Mouse (Mus musculus) forebrain, embryonic 12.5 days (tissue): Measurements from ENCODE around the gene Camk2g. TPM values are rescaled to one million over a fixed set of nuclear protein-coding genes. Genes with fewer than 3 reads are reported as not detected.

ENCODE experiments used
- ATAC-seq: fragments of 200-750 bp; cut with Nextera tagmentation; 2 replicates; pipeline ENCODE4 v1.8.0; 2017; ENCODE audit warnings: moderate TSS enrichment; ENCODE audit not compliant: low FRiP score
- H3K27ac ChIP-seq: fragments of 300-500 bp; sonication (generic); 2 replicates; pipeline ENCODE4 v1.5.1; 2016; ENCODE audit warnings: mild to moderate bottlenecking
- H3K27me3 ChIP-seq: fragments of 300-500 bp; sonication (generic); 2 replicates; pipeline ENCODE4 v1.6.1; 2016; ENCODE audit warnings: mild to moderate bottlenecking
- H3K36me3 ChIP-seq: fragments of 300-500 bp; sonication (generic); replicated peaks from 2 replicates; pipeline ENCODE4 v1.6.1; 2016; ENCODE audit warnings: mild to moderate bottlenecking
- H3K4me1 ChIP-seq: fragments of 300-500 bp; sonication (generic); 2 replicates; pipeline ENCODE4 v1.6.1; 2016
- H3K4me2 ChIP-seq: fragments of 300-500 bp; sonication (generic); 2 replicates; pipeline ENCODE4 v1.6.1; 2016; ENCODE audit warnings: mild to moderate bottlenecking, moderate library complexity
- H3K4me3 ChIP-seq: fragments of 300-500 bp; sonication (generic); replicated peaks from 2 replicates; pipeline ENCODE4 v1.5.1; 2016; ENCODE audit warnings: mild to moderate bottlenecking
- H3K9ac ChIP-seq: fragments of 300-500 bp; sonication (generic); 2 replicates; pipeline ENCODE4 v1.6.1; 2016; ENCODE audit warnings: mild to moderate bottlenecking
- H3K9me3 ChIP-seq: fragments of 300-500 bp; sonication (generic); 2 replicates; pipeline ENCODE4 v1.6.1; 2016
- WGBS: fragments of 180-500 bp; shearing (Covaris S2); methylation state at CpG from one replicate; pipeline ENCODE4 v1.1.7; 2016; 5-methylcytosine and 5-hydroxymethylcytosine counted together
- polyA plus RNA-seq: library from polyadenylated mRNA; unstranded; fragments of >200 nt; fragmentation: Nextera tagmentation; extraction: Ambion mirVana; gene quantifications from 2 replicates; pipeline ENCODE4 v1.2.1, GENCODE M21; 2016

The Camk2g gene
- polyA plus RNA-seq, result 54.1 and 60.4 TPM in 2 replicates

- Histone ChIP-seq H3K4me1 (peaks cover 45% of the 10 kb centered on the region), H3K27ac (peak within 1 kb of the TSS; percentile 84), H3K36me3 (peaks cover 27% of the 10 kb centered on the region), H3K27me3 (0 out of 2 replicates have a peak, but pooled peaks cover 6% of the 10 kb centered on the region), H3K9ac (peak within 1 kb of the TSS; percentile 90), H3K4me2 (peak within 1 kb of the TSS; percentile 78), H3K4me3 (peak within 1 kb of the TSS; percentile 92), H3K9me3 (no peaks in the 10 kb centered on the region)
- under 1% methylated on average over 39 of the region's 76 CpGs for WGBS
- peak; percentile 88 for ATAC-seq
Measured at GRCm38 (mm10) chr14:20793758-20794531, at the start of gene Camk2g. Camk2g (minus strand) TSS chr14:20794088.

GRCm38 (mm10) chr14:20842629-20843028, 48.7 kb upstream of the Camk2g start:
- ATAC-seq, result no peak
- H3K4me2 ChIP-seq, result no peak overlapping the region
- H3K4me1 ChIP-seq, result no peaks in the 10 kb centered on the region
- 80% methylated on average over 3 of the region's 3 CpGs for WGBS
- H3K4me3 ChIP-seq, result no peak overlapping the region
- no peaks in the 10 kb centered on the region for H3K9me3 ChIP-seq
- no peak overlapping the region for H3K27ac ChIP-seq
- no peaks in the 10 kb centered on the region for H3K36me3 ChIP-seq
- no peak overlapping the region for H3K9ac ChIP-seq
- H3K27me3 ChIP-seq, result peaks cover 14% of the 10 kb centered on the region

GRCm38 (mm10) chr14:20841526-20841925, 47.6 kb upstream of the Camk2g start:
- Histone ChIP-seq H3K27me3 (peaks cover 25% of the 10 kb centered on the region), H3K9ac (no peak overlapping the region), H3K9me3 (no peaks in the 10 kb centered on the region), H3K27ac (no peak overlapping the region), H3K36me3 (no peaks in the 10 kb centered on the region), H3K4me3 (no peak overlapping the region), H3K4me2 (no peak overlapping the region), H3K4me1 (peaks cover 7% of the 10 kb centered on the region; the same call in 1 of the 2 replicates)
- no peak for ATAC-seq
- WGBS, result 85% methylated on average over 2 of the region's 2 CpGs

GRCm38 (mm10) chr14:20837681-20838080, 43.8 kb upstream of the Camk2g start:
- ATAC-seq, result no peak
- no peak overlapping the region for H3K4me3 ChIP-seq
- peaks cover 29% of the 10 kb centered on the region for H3K27me3 ChIP-seq
- H3K27ac ChIP-seq, result no peak overlapping the region
- H3K9me3 ChIP-seq, result no peaks in the 10 kb centered on the region
- H3K4me2 ChIP-seq, result no peak overlapping the region
- peaks cover 7% of the 10 kb centered on the region; the same call in 1 of the 2 replicates for H3K4me1 ChIP-seq
- 73% methylated on average over 7 of the region's 7 CpGs for WGBS
- no peak overlapping the region for H3K9ac ChIP-seq
- no peaks in the 10 kb centered on the region for H3K36me3 ChIP-seq

GRCm38 (mm10) chr14:20836905-20837376, 43.1 kb upstream of the Camk2g start:
- no peaks in the 10 kb centered on the region for H3K36me3 ChIP-seq
- peak overlapping the region; percentile 33; the same call in 1 of the 2 replicates for H3K27ac ChIP-seq
- ATAC-seq, result no peak
- WGBS, result 8% methylated on average over 10 of the region's 10 CpGs
- H3K9ac ChIP-seq, result peak overlapping the region; percentile 73
- peaks cover 7% of the 10 kb centered on the region; the same call in 1 of the 2 replicates for H3K4me1 ChIP-seq
- no peaks in the 10 kb centered on the region for H3K9me3 ChIP-seq
- peaks cover 29% of the 10 kb centered on the region for H3K27me3 ChIP-seq
- H3K4me2 ChIP-seq, result peak overlapping the region; percentile 96
- peak overlapping the region; percentile 50 for H3K4me3 ChIP-seq

GRCm38 (mm10) chr14:20836171-20836904, 42.5 kb upstream of the Camk2g start, which contains the start of gene Plau:
Plau (plus strand) TSS chr14:20836660.
- WGBS, result under 1% methylated on average over 30 of the region's 33 CpGs
- Histone ChIP-seq H3K36me3 (no peaks in the 10 kb centered on the region), H3K4me1 (peaks cover 7% of the 10 kb centered on the region; the same call in 1 of the 2 replicates), H3K4me2 (peak within 1 kb of the TSS; percentile 96), H3K9me3 (no peaks in the 10 kb centered on the region), H3K9ac (peak within 1 kb of the TSS; percentile 73), H3K4me3 (peak within 1 kb of the TSS; percentile 50), H3K27me3 (peaks cover 29% of the 10 kb centered on the region), H3K27ac (peak within 1 kb of the TSS; percentile 33; the same call in 1 of the 2 replicates)
- peak; percentile 92 for ATAC-seq

GRCm38 (mm10) chr14:20834136-20834535, 40.2 kb upstream of the Camk2g start:
- peaks cover 25% of the 10 kb centered on the region for H3K27me3 ChIP-seq
- no peak for ATAC-seq
- no peaks in the 10 kb centered on the region for H3K36me3 ChIP-seq
- H3K4me2 ChIP-seq, result no peak overlapping the region
- 71% methylated on average over 7 of the region's 7 CpGs for WGBS
- H3K9ac ChIP-seq, result no peak overlapping the region
- no peaks in the 10 kb centered on the region for H3K9me3 ChIP-seq
- H3K4me3 ChIP-seq, result no peak overlapping the region
- H3K4me1 ChIP-seq, result peaks cover 7% of the 10 kb centered on the region; the same call in 1 of the 2 replicates
- no peak overlapping the region for H3K27ac ChIP-seq

- H3K27me3 ChIP-seq, result peaks cover 21% of the 10 kb centered on the region
- H3K9ac ChIP-seq, result no peak overlapping the region
- 88% methylated on average over 4 of the region's 4 CpGs for WGBS
- H3K36me3 ChIP-seq, result no peaks in the 10 kb centered on the region
- H3K4me2 ChIP-seq, result no peak overlapping the region
- no peak for ATAC-seq
- peaks cover 7% of the 10 kb centered on the region; the same call in 1 of the 2 replicates for H3K4me1 ChIP-seq
- H3K4me3 ChIP-seq, result no peak overlapping the region
- no peaks in the 10 kb centered on the region for H3K9me3 ChIP-seq
- H3K27ac ChIP-seq, result no peak overlapping the region
Measured at GRCm38 (mm10) chr14:20833525-20833924, 39.6 kb upstream of the Camk2g start.

GRCm38 (mm10) chr14:20831915-20832314, 38.0 kb upstream of the Camk2g start:
- H3K4me2 ChIP-seq, result no peak overlapping the region
- H3K27me3 ChIP-seq, result 0 out of 2 replicates have a peak, but pooled peaks cover 7% of the 10 kb centered on the region
- H3K9me3 ChIP-seq, result no peaks in the 10 kb centered on the region
- H3K36me3 ChIP-seq, result no peaks in the 10 kb centered on the region
- no peak overlapping the region for H3K4me3 ChIP-seq
- H3K27ac ChIP-seq, result no peak overlapping the region
- H3K4me1 ChIP-seq, result peaks cover 3% of the 10 kb centered on the region; the same call in 1 of the 2 replicates
- 77% methylated on average over 1 of the region's 1 CpGs for WGBS
- no peak for ATAC-seq
- H3K9ac ChIP-seq, result no peak overlapping the region

- WGBS, result 80% methylated on average over 9 of the region's 9 CpGs
- Histone ChIP-seq H3K27ac (no peak overlapping the region), H3K4me1 (no peaks in the 10 kb centered on the region), H3K9me3 (no peaks in the 10 kb centered on the region), H3K4me2 (no peak overlapping the region), H3K9ac (no peak overlapping the region), H3K4me3 (no peak overlapping the region), H3K27me3 (0 out of 2 replicates have a peak, but pooled peaks cover 3% of the 10 kb centered on the region), H3K36me3 (no peaks in the 10 kb centered on the region)
- no peak for ATAC-seq
Measured at GRCm38 (mm10) chr14:20831141-20831910, 37.4 kb upstream of the Camk2g start.

- Histone ChIP-seq H3K9me3 (no peaks in the 10 kb centered on the region), H3K36me3 (no peaks in the 10 kb centered on the region), H3K4me2 (no peak overlapping the region), H3K27me3 (no peaks in the 10 kb centered on the region), H3K4me1 (no peaks in the 10 kb centered on the region), H3K9ac (no peak overlapping the region), H3K4me3 (no peak overlapping the region), H3K27ac (no peak overlapping the region)
- WGBS, result 89% methylated on average over 12 of the region's 12 CpGs
- no peak for ATAC-seq
Measured at GRCm38 (mm10) chr14:20829523-20830366, 35.9 kb upstream of the Camk2g start.
